Mouse (Mus musculus) cerebellum, adult 2 months (tissue): ENCODE data around the gene Atad3a. TPM values are rescaled to one million over a fixed set of nuclear protein-coding genes. Genes with fewer than 3 reads are reported as not detected.

Source experiments
- DNase-seq, 2 experiments: peaks; one replicate each; pipeline ENCODE4 v3.0.0; 2021
- H3K27ac ChIP-seq: fragments of 200-500 bp; 2 replicates; pipeline ENCODE4 v1.5.1; 2012; ENCODE audit warnings: low read length, control low read depth, inconsistent platforms; ENCODE audit not compliant: insufficient read depth
- H3K27me3 ChIP-seq: fragments of 200-500 bp; 2 replicates; pipeline ENCODE4 v1.6.1; 2012; ENCODE audit warnings: inconsistent platforms, mild to moderate bottlenecking, low read length, moderate library complexity; ENCODE audit not compliant: control insufficient read depth, insufficient read depth
- H3K4me1 ChIP-seq: fragments of 200-500 bp; 2 replicates; pipeline ENCODE4 v1.6.1; 2011; ENCODE audit warnings: low read length; ENCODE audit not compliant: control insufficient read depth, insufficient read depth
- H3K4me3 ChIP-seq: fragments of 200-500 bp; replicated peaks from 2 replicates; pipeline ENCODE3; 2011; ENCODE audit warnings: mild to moderate bottlenecking, low read depth, low read length, control low read depth; ENCODE audit not compliant: insufficient read depth
- CTCF ChIP-seq: fragments of 200-500 bp; IDR thresholded peaks from 2 replicates; pipeline ENCODE4 v1.5.1; 2011; ENCODE audit warnings: low read depth, mild to moderate bottlenecking, control low read depth, low read length, moderate library complexity, borderline replicate concordance; ENCODE audit not compliant: insufficient read depth
- POLR2A ChIP-seq: fragments of 200-500 bp; IDR thresholded peaks from 2 replicates; pipeline ENCODE4 v1.6.1; 2011; ENCODE audit warnings: low read length, control low read depth, borderline replicate concordance; ENCODE audit not compliant: insufficient read depth
- WGBS: fragments of 180-500 bp; shearing (Covaris S2); methylation state at CpG from one replicate; pipeline ENCODE4 v1.1.7; 2018; 5-methylcytosine and 5-hydroxymethylcytosine counted together
- polyA plus RNA-seq: library from polyadenylated mRNA; depleted of rRNA; stranded (reverse); fragments of >200 nt; gene quantifications from 2 replicates; pipeline ENCODE4 v1.2.3, GENCODE M21; 2012

The Atad3a gene
- polyA plus RNA-seq, 1 experiment = 114 TPM

GRCm38 (mm10) chr4:155733267-155733666 is 27.6 kb downstream of the Atad3a start:
- Histone ChIP-seq H3K4me1 (peaks cover 16% of the 10 kb centered on the region), H3K4me3 (peak overlapping the region; percentile 13), H3K27ac (0 out of 2 replicates have a peak overlapping the region, but pooled peaks have one; percentile 32), H3K27me3 (no peaks in the 10 kb centered on the region)
- TF ChIP-seq CTCF = no peak
- no peak for DNase-seq
- WGBS = 66% methylated on average over 10 of the region's 10 CpGs

DNA sequence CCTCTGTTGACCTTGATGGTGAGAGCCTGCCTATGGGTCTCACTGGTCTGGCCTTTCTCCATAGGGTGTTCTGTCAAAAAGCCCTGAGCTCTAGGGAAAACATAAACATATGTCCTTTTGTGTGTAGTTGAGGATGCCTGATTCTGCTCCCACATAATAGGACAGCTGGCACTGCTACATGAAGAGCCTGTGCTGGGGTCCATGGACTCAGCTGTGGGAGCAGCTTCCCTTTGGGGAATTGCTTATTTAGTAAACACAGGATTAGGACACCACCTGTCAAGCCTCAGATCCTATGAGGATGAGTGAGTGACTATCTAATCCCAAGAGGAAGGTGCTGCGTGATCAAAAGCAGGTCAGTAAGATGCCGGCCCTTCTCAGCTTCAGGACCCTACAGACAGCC is 32.9 kb downstream of the Atad3a start:
- H3K4me3 ChIP-seq = no peak overlapping the region
- no peaks in the 10 kb centered on the region for H3K27me3 ChIP-seq
- DNase-seq = no peak
- TF ChIP-seq POLR2A = no peak
- no peak for TF ChIP-seq CTCF
- WGBS = 77% methylated on average over 2 of the region's 2 CpGs
- peaks cover under 1% of the 10 kb centered on the region for H3K4me1 ChIP-seq
- no peak overlapping the region for H3K27ac ChIP-seq

DNA sequence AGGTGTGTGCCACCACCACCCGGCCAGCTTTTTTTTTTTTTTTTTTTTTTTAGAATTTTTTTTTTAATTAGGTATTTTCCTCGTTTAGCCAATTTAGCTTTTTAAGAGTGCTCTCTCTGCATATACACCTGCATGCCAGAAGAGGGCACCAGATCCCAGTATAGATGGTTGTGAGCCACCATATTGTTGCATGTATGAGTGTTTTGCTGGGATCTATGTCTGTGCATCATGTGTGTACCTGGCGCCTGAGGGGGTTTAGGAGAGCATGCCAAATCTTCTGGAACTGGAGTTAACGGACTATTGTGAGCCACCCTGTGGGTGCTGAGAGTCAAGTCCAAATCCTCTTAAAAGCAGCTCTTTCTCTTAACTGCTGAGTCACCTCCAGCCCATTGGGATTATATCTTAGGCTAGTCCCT is 39.2 kb downstream of the Atad3a start:
- H3K27ac ChIP-seq = no peak overlapping the region
- no peaks in the 10 kb centered on the region for H3K4me1 ChIP-seq
- DNase-seq = peak; percentile 63 to 67
- H3K27me3 ChIP-seq = no peaks in the 10 kb centered on the region
- WGBS = 10% methylated on average over 4 of the region's 4 CpGs
- no peak for TF ChIP-seq POLR2A
- TF ChIP-seq CTCF = peak; percentile 52
- no peak overlapping the region for H3K4me3 ChIP-seq

- Histone ChIP-seq H3K27ac (peak overlapping the region; percentile 66), H3K27me3 (no peaks in the 10 kb centered on the region), H3K4me1 (peaks cover 4% of the 10 kb centered on the region; the same call in 1 of the 2 replicates), H3K4me3 (no peak overlapping the region)
- DNase-seq = peak; percentile 55 to 74
- 18% methylated on average over 6 of the region's 6 CpGs for WGBS
- TF ChIP-seq POLR2A = no peak
- TF ChIP-seq CTCF = no peak
Measured at GRCm38 (mm10) chr4:155710521-155711252, 50.2 kb downstream of the Atad3a start.

DNA sequence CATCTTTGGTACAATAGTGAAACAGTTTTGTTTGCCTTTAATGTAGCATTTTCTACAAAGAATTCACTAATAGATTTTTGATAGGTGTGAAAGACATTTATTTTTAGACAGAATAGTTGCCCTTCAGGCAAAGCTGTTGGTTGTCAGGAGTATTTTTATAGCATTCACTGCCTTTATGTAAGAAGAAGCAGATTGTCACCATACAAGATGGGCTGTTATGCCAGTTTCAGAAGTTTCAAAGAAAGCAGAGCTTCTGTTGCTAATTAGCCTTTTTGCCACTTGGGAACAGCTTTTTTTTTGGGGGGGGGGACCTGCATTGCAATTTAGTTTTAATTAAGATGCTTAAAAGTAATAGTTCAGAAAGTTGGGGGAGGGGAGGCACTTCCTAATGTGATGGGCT is 51.9 kb downstream of the Atad3a start:
- Histone ChIP-seq H3K4me3 (no peak overlapping the region), H3K4me1 (peaks cover 4% of the 10 kb centered on the region; the same call in 1 of the 2 replicates), H3K27ac (0 out of 2 replicates have a peak overlapping the region, but pooled peaks have one; percentile 25), H3K27me3 (no peaks in the 10 kb centered on the region)
- no peak for TF ChIP-seq POLR2A
- TF ChIP-seq CTCF = no peak
- no peak for DNase-seq

DNA sequence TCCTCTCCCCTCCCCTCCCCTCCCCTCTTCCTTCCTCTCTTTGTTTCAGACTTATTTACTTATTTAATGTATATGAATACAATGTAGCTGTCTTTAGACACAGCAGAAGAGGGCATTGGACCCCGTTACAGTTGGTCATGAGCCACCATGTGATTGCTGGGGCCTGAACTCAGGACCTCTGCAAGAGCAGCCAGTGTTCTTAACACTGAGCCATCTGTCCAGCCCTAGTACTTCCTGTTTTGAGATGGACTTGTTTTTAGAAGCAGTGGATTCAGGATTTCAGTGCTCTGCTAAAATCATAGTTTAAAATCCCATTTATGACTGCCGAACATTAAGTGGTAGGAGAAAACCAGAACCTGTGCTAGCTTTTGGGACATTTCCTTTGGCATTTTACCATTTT is 52.3 kb downstream of the Atad3a start:
- 45% methylated on average over 2 of the region's 2 CpGs for WGBS
- Histone ChIP-seq H3K27me3 (no peaks in the 10 kb centered on the region), H3K27ac (no peak overlapping the region), H3K4me3 (no peak overlapping the region), H3K4me1 (peaks cover 4% of the 10 kb centered on the region; the same call in 1 of the 2 replicates)
- DNase-seq = no peak
- TF ChIP-seq POLR2A = no peak
- no peak for TF ChIP-seq CTCF

GRCm38 (mm10) chr4:155705592-155705929 is 55.3 kb downstream of the Atad3a start:
- no peaks in the 10 kb centered on the region for H3K27me3 ChIP-seq
- H3K4me3 ChIP-seq = peak overlapping the region; percentile 88
- H3K4me1 ChIP-seq = no peaks in the 10 kb centered on the region; the same call in 1 of the 2 replicates
- H3K27ac ChIP-seq = peak overlapping the region; percentile 79
- TF ChIP-seq POLR2A (no peak), CTCF (no peak)
- under 1% methylated on average over 19 of the region's 19 CpGs for WGBS
- DNase-seq = no peak
